Mouse (Mus musculus) CH12.LX (cell line): ENCODE measurements at regions not wholly inside any gene's neighbourhood (a gene's known extent, or its start where the extent isn't known, plus 50 kb on each side); places are given as distances from the start of the nearest gene placed in this dataset.

Experiments
- DNase-seq: peaks from one replicate; pipeline ENCODE4 v3.0.0-alpha.2; 2013; ENCODE audit errors: extremely low read depth
- H3K27ac ChIP-seq: 2 replicates; pipeline ENCODE4 v1.5.1; 2012; ENCODE audit warnings: low read depth, mild to moderate bottlenecking, control low read depth, moderate library complexity; ENCODE audit not compliant: insufficient read depth
- H3K27me3 ChIP-seq: replicated peaks from 2 replicates; pipeline ENCODE3; 2012; ENCODE audit warnings: inconsistent platforms
- H3K36me3 ChIP-seq, 2 experiments: replicated peaks in 1 of 2; 2 replicates each; pipeline versions ENCODE3 to v1.6.1; 2012; ENCODE audit warnings: inconsistent platforms in 1 of 2, low read length in 1 of 2, mild to moderate bottlenecking in 1 of 2, mixed read lengths in 1 of 2, moderate library complexity in 1 of 2; ENCODE audit not compliant: control insufficient read depth in 1 of 2, insufficient read depth in 1 of 2
- H3K4me1 ChIP-seq, 2 experiments: 2 replicates each; pipeline ENCODE4 v1.6.1; 2012; ENCODE audit warnings: inconsistent platforms in 1 of 2, moderate library complexity in 1 of 2; ENCODE audit not compliant: insufficient read depth in 2 of 2, control insufficient read depth in 1 of 2
- H3K4me2 ChIP-seq: 2 replicates; pipeline ENCODE4 v1.6.1; 2012; ENCODE audit warnings: low read depth, mild to moderate bottlenecking, control low read depth; ENCODE audit not compliant: poor library complexity, insufficient read depth, severe bottlenecking
- H3K4me3 ChIP-seq, 3 experiments: fragments of 150-350 bp in 1 of 3; sonication (generic) in 1 of 3; replicated peaks in 1 of 3; 2 replicates each; pipeline versions ENCODE3 to v1.5.1; 2011 to 2012; ENCODE audit warnings: low read depth in 2 of 3, low read length in 2 of 3, mild to moderate bottlenecking in 2 of 3, moderate library complexity in 2 of 3, control low read depth in 1 of 3, improper control_type of control experiment in 1 of 3, inconsistent platforms in 1 of 3, mixed read lengths in 1 of 3; ENCODE audit not compliant: poor library complexity in 1 of 3
- H3K79me2 ChIP-seq: replicated peaks from 2 replicates; pipeline ENCODE4 v1.6.1; 2012; ENCODE audit warnings: mild to moderate bottlenecking, moderate library complexity; ENCODE audit not compliant: control insufficient read depth, poor library complexity, insufficient read depth, severe bottlenecking; ENCODE audit errors: extremely low read depth
- H3K9ac ChIP-seq: 2 replicates; pipeline ENCODE4 v1.6.1; 2012; ENCODE audit warnings: low read depth, mild to moderate bottlenecking, control low read depth, moderate library complexity; ENCODE audit not compliant: insufficient read depth
- H3K9me3 ChIP-seq: replicated peaks from 2 replicates; pipeline ENCODE3; 2012; ENCODE audit warnings: low read length, inconsistent platforms, mixed read lengths
- BHLHE40 ChIP-seq: IDR thresholded peaks from 2 replicates; pipeline ENCODE4 v1.6.1; 2011; ENCODE audit warnings: mild to moderate bottlenecking, low read depth, low read length, improper control_type of control experiment
- CHD2 ChIP-seq: IDR thresholded peaks from 2 replicates; pipeline ENCODE4 v1.6.1; 2011; ENCODE audit warnings: low read length, improper control_type of control experiment
- CTCF ChIP-seq, 2 experiments: IDR thresholded peaks in 1 of 2; conservative IDR thresholded peaks in 1 of 2; 2 replicates each; pipeline ENCODE4 v1.5.1; 2011 to 2012; ENCODE audit warnings: low read depth in 2 of 2, low read length in 2 of 2, improper control_type of control experiment in 1 of 2, inconsistent platforms in 1 of 2, mild to moderate bottlenecking in 1 of 2, moderate library complexity in 1 of 2
- E2F4 ChIP-seq: IDR thresholded peaks from 2 replicates; pipeline ENCODE4 v1.6.1; 2011; ENCODE audit warnings: low read depth, low read length, improper control_type of control experiment; ENCODE audit not compliant: insufficient replicate concordance
- ELF1 ChIP-seq: IDR thresholded peaks from 2 replicates; pipeline ENCODE4 v1.6.1; 2014; ENCODE audit warnings: low read depth, mild to moderate bottlenecking, inconsistent platforms, low read length, improper control_type of control experiment
- EP300 ChIP-seq: IDR thresholded peaks from 2 replicates; pipeline ENCODE4 v1.6.1; 2011; ENCODE audit warnings: low read length, improper control_type of control experiment
- ETS1 ChIP-seq: conservative IDR thresholded peaks from 2 replicates; pipeline ENCODE4 v1.6.1; 2012; ENCODE audit warnings: low read depth, mild to moderate bottlenecking, inconsistent platforms, low read length, improper control_type of control experiment, moderate library complexity
- GABPA ChIP-seq: IDR thresholded peaks from 2 replicates; pipeline ENCODE4 v1.6.1; 2012; ENCODE audit warnings: low read depth, low read length, improper control_type of control experiment, inconsistent platforms; ENCODE audit not compliant: insufficient replicate concordance
- HCFC1 ChIP-seq: IDR thresholded peaks from 2 replicates; pipeline ENCODE4 v1.6.1; 2012; ENCODE audit warnings: low read depth, mild to moderate bottlenecking, inconsistent platforms, low read length, improper control_type of control experiment
- JUND ChIP-seq: conservative IDR thresholded peaks from 2 replicates; pipeline ENCODE4 v1.6.1; 2011; ENCODE audit warnings: low read depth, low read length, improper control_type of control experiment
- KAT2A ChIP-seq: IDR thresholded peaks from 2 replicates; pipeline ENCODE4 v1.6.1; 2012; ENCODE audit warnings: low read length, improper control_type of control experiment, inconsistent platforms; ENCODE audit not compliant: insufficient replicate concordance
- MAZ ChIP-seq: IDR thresholded peaks from 2 replicates; pipeline ENCODE4 v1.6.1; 2012; ENCODE audit warnings: low read depth, mild to moderate bottlenecking, inconsistent platforms, low read length, improper control_type of control experiment, moderate library complexity
- MXI1 ChIP-seq: IDR thresholded peaks from 2 replicates; pipeline ENCODE4 v1.6.1; 2011; ENCODE audit warnings: mild to moderate bottlenecking, low read depth, low read length, improper control_type of control experiment
- MYC ChIP-seq: IDR thresholded peaks from 2 replicates; pipeline ENCODE4 v1.6.1; 2011; ENCODE audit warnings: low read depth, mild to moderate bottlenecking, improper control_type of control experiment, low read length
- NELFE ChIP-seq: IDR thresholded peaks from 2 replicates; pipeline ENCODE4 v1.6.1; 2011; ENCODE audit warnings: low read depth, low read length, improper control_type of control experiment
- NRF1 ChIP-seq: IDR thresholded peaks from 2 replicates; pipeline ENCODE4 v1.6.1; 2014; ENCODE audit warnings: low read depth, mild to moderate bottlenecking, inconsistent platforms, low read length, improper control_type of control experiment, moderate library complexity
- PAX5 ChIP-seq: IDR thresholded peaks from 2 replicates; pipeline ENCODE4 v1.6.1; 2012; ENCODE audit warnings: low read length, inconsistent platforms, mixed read lengths
- POLR2AphosphoS2 ChIP-seq: IDR thresholded peaks from 2 replicates; pipeline ENCODE4 v1.6.1; 2011; ENCODE audit warnings: low read depth, low read length, improper control_type of control experiment
- RAD21 ChIP-seq: IDR thresholded peaks from 2 replicates; pipeline ENCODE4 v1.6.1; 2011; ENCODE audit warnings: low read depth, mild to moderate bottlenecking, low read length, improper control_type of control experiment, moderate library complexity
- RCOR1 ChIP-seq: conservative IDR thresholded peaks from 2 replicates; pipeline ENCODE4 v1.6.1; 2012; ENCODE audit warnings: low read depth, mild to moderate bottlenecking, inconsistent platforms, low read length, improper control_type of control experiment
- SIN3A ChIP-seq: IDR thresholded peaks from 2 replicates; pipeline ENCODE4 v1.6.1; 2012; ENCODE audit warnings: low read length, improper control_type of control experiment, inconsistent platforms
- UBTF ChIP-seq: IDR thresholded peaks from 2 replicates; pipeline ENCODE4 v1.6.1; 2012; ENCODE audit warnings: low read depth, mild to moderate bottlenecking, inconsistent platforms, low read length, improper control_type of control experiment, moderate library complexity
- USF2 ChIP-seq: conservative IDR thresholded peaks from 2 replicates; pipeline ENCODE4 v1.6.1; 2011; ENCODE audit warnings: low read depth, low read length, improper control_type of control experiment
- ZC3H11A ChIP-seq: IDR thresholded peaks from 2 replicates; pipeline ENCODE4 v1.6.1; 2012; ENCODE audit warnings: low read depth, mild to moderate bottlenecking, inconsistent platforms, low read length, improper control_type of control experiment
- ZKSCAN1 ChIP-seq: IDR thresholded peaks from 2 replicates; pipeline ENCODE4 v1.6.1; 2012; ENCODE audit warnings: low read depth, inconsistent platforms, low read length, improper control_type of control experiment, borderline replicate concordance
- ZNF384 ChIP-seq: IDR thresholded peaks from 2 replicates; pipeline ENCODE4 v1.6.1; 2012; ENCODE audit warnings: low read depth, low read length, improper control_type of control experiment, inconsistent platforms
- dilution Hi-C: fragments of 300-500 bp; cut with MboI; formaldehyde crosslinking; loops from 2 replicates; pipeline ENCODE4 v1.14.3; 2020; ENCODE audit warnings: low sequenced_read_pairs; ENCODE audit not compliant: extremely low pct_unique_long_range_greater_than_20kb, extremely low pct_ligation_motif_present
- in situ Hi-C: fragments of 300-500 bp; cut with MboI; formaldehyde crosslinking; loops from 3 replicates; pipeline ENCODE4 v1.14.3; 2019; ENCODE audit warnings: low sequenced_read_pairs, low pct_ligation_motif_present, low pct_unique_long_range_greater_than_20kb, mixed read lengths

DNA sequence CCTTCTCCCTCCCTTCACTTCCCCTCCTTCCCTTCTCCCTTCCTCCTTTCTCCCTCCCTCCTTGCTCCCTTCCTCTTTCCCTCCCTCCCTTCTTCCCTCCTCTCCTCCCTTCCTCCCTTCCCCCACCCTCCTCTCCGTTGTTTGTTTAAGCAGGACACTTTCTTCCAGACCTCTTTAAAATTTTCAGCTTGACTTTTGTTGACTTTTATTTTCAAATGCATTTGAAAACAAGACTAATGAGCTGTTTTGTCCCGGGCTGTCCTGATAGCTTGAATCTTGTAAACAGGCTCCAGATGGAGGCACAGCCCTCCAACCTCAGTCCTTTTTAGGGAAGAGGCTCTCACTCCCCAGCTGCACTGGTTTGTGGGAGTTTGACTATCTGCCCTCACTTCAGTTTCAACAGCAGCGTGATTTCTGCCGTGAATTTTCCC, 82.4 kb downstream of the Cdc7 start:
- no peak for TF ChIP-seq BHLHE40
- TF ChIP-seq MYC = no peak
- no peak for TF ChIP-seq MAZ
- TF ChIP-seq E2F4 = no peak
- no peak for TF ChIP-seq POLR2AphosphoS2
- no peak for TF ChIP-seq GABPA
- TF ChIP-seq ELF1 = no peak
- no peak for TF ChIP-seq ZKSCAN1
- no peak for TF ChIP-seq RAD21
- no peak for TF ChIP-seq UBTF
- TF ChIP-seq KAT2A = no peak
- TF ChIP-seq HCFC1 = no peak
- TF ChIP-seq, all 38 proteins: peak for 0
- H3K4me3 ChIP-seq = no peak overlapping the region
- no peak for DNase-seq
- H3K4me1 ChIP-seq = 0 out of 4 replicates have a peak, but pooled peaks cover 0 to 7% of the 10 kb centered on the region in 2 experiments
- H3K36me3 ChIP-seq = no peaks in the 10 kb centered on the region
- dilution Hi-C loops = no loop called here
- no peaks in the 10 kb centered on the region for H3K79me2 ChIP-seq
- no peak overlapping the region for H3K27ac ChIP-seq
- H3K9me3 ChIP-seq = no peaks in the 10 kb centered on the region
- in situ Hi-C loops = no loop called here
- H3K27me3 ChIP-seq = no peaks in the 10 kb centered on the region
- H3K4me2 ChIP-seq = no peak overlapping the region
- H3K9ac ChIP-seq = no peak overlapping the region

DNA sequence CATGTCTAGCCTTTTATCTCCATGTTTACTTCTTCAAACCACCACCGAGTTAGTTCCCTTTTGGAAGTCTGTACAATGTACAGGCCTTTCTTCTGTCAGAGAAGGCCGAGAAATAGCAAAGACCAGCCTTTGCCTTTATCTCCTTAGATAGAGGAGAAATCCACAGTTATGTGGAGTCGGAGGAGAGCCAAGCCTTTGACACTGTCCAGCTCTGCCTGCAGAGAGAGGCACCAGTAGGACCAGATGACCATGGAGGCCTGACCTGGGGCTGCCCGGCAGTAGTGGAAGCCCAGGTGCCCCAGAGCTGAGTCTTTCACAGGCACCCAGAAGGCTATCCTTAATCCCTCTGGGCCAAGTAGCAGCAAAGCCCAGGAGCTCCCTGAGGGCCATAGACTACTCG, 84.5 kb downstream of the Cdc7 start:
- 0 out of 4 replicates have a peak, but pooled peaks cover 0 to 7% of the 10 kb centered on the region in 2 experiments for H3K4me1 ChIP-seq
- TF ChIP-seq BHLHE40 (no peak), SIN3A (no peak), ELF1 (no peak)
- in situ Hi-C loops = no loop called here
- no peak overlapping the region for H3K4me2 ChIP-seq
- no peaks in the 10 kb centered on the region for H3K36me3 ChIP-seq
- no peaks in the 10 kb centered on the region for H3K79me2 ChIP-seq
- DNase-seq = no peak
- no peak overlapping the region for H3K27ac ChIP-seq
- H3K27me3 ChIP-seq = no peaks in the 10 kb centered on the region
- no peaks in the 10 kb centered on the region for H3K9me3 ChIP-seq
- dilution Hi-C loops = no loop called here
- no peak overlapping the region for H3K9ac ChIP-seq
- no peak overlapping the region for H3K4me3 ChIP-seq

DNA sequence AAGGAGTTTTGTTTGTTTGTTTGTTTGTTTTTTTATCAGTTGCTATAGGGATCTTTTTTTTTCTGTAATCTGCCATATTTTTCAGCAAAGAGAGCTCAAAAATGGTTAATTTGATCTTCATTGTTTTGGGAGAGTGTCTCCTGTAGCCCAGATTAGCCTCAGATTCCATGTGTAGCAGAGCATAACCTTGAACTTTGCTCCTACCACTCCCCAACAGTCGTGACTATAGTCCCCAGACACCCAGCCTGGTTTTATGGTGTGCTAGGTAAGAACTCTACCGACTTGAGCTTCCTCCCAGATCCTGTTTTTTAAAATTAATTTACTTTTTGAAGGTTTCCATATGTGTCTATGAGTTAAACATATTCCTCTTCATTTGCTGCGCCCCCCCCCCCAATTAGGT, 86.0 kb downstream of the Cdc7 start:
- H3K36me3 ChIP-seq = no peaks in the 10 kb centered on the region
- 0 out of 4 replicates have a peak, but pooled peaks cover 0 to 7% of the 10 kb centered on the region in 2 experiments for H3K4me1 ChIP-seq
- in situ Hi-C loops = no loop called here
- H3K9ac ChIP-seq = no peak overlapping the region
- H3K9me3 ChIP-seq = no peaks in the 10 kb centered on the region
- H3K27ac ChIP-seq = no peak overlapping the region
- H3K4me2 ChIP-seq = no peak overlapping the region
- H3K4me3 ChIP-seq = no peak overlapping the region
- TF ChIP-seq PAX5 (no peak), ZNF384 (no peak), HCFC1 (no peak), CTCF (conservative IDR thresholded peaks at IDR 0.05 in 1 of 2, IDR thresholded peaks at IDR 0.05 in 1 of 2; ENCODE audit: low read depth in 2 of 2, low read length in 2 of 2) (no peak), UBTF (no peak), ZC3H11A (no peak), E2F4 (no peak), MXI1 (no peak), EP300 (no peak), ETS1 (no peak), USF2 (no peak), ZKSCAN1 (no peak), NRF1 (no peak), CHD2 (no peak), NELFE (no peak), RCOR1 (no peak), KAT2A (no peak), SIN3A (no peak), JUND (no peak)
- H3K27me3 ChIP-seq = no peaks in the 10 kb centered on the region
- dilution Hi-C loops = no loop called here
- H3K79me2 ChIP-seq = no peaks in the 10 kb centered on the region
- no peak for DNase-seq
